Mouse (Mus musculus) kidney, embryonic 16.5 days (tissue): ENCODE measurements around the gene Clec1b. TPM values are rescaled to one million over a fixed set of nuclear protein-coding genes. Genes with fewer than 3 reads are reported as not detected.
A peak's percentile ranks its signal among the peaks of the same experiment; 100 is the strongest.

Source experiments
- ATAC-seq: fragments of 200-750 bp; cut with Nextera tagmentation; 2 replicates; pipeline ENCODE4 v1.8.0; 2017; ENCODE audit warnings: moderate TSS enrichment; ENCODE audit not compliant: low FRiP score, low TSS enrichment
- H3K27ac ChIP-seq: fragments of 300-500 bp; sonication (generic); 2 replicates; pipeline ENCODE4 v1.5.1; 2014; ENCODE audit warnings: low read length
- H3K27me3 ChIP-seq: fragments of 300-500 bp; sonication (generic); 2 replicates; pipeline ENCODE4 v1.6.1; 2014; ENCODE audit warnings: low read length, control low read depth, mixed read lengths; ENCODE audit not compliant: insufficient read depth
- H3K36me3 ChIP-seq: fragments of 300-500 bp; sonication (generic); 2 replicates; pipeline ENCODE4 v1.6.1; 2014; ENCODE audit warnings: low read length, control low read depth, mixed read lengths; ENCODE audit not compliant: insufficient read depth
- H3K4me1 ChIP-seq: fragments of 300-500 bp; sonication (generic); 2 replicates; pipeline ENCODE4 v1.6.1; 2014; ENCODE audit warnings: low read length, control low read depth, mixed read lengths; ENCODE audit not compliant: insufficient read depth
- H3K4me2 ChIP-seq: fragments of 300-500 bp; sonication (generic); replicated peaks from 2 replicates; pipeline ENCODE4 v1.6.1; 2014; ENCODE audit warnings: low read depth, low read length
- H3K4me3 ChIP-seq: fragments of 300-500 bp; sonication (generic); 2 replicates; pipeline ENCODE4 v1.5.1; 2014; ENCODE audit warnings: mild to moderate bottlenecking, low read length
- H3K9ac ChIP-seq: fragments of 300-500 bp; sonication (generic); replicated peaks from 2 replicates; pipeline ENCODE4 v1.6.1; 2014; ENCODE audit warnings: low read length
- H3K9me3 ChIP-seq: fragments of 300-500 bp; sonication (generic); 2 replicates; pipeline ENCODE4 v1.6.1; 2016; ENCODE audit warnings: low read length, control low read depth
- WGBS: fragments of 180-500 bp; shearing (Covaris S2); extraction: QIAGEN DNeasy Blood & Tissue Kit; methylation state at CpG from one replicate; pipeline ENCODE4 v1.1.7; 2014; 5-methylcytosine and 5-hydroxymethylcytosine counted together
- polyA plus RNA-seq: library from polyadenylated mRNA; unstranded; fragments of >200 nt; fragmentation: Nextera tagmentation; extraction: Ambion mirVana; gene quantifications from 2 replicates; pipeline ENCODE4 v1.2.1, GENCODE M21; 2015

Gene Clec1b
- polyA plus RNA-seq, 1 experiment from 2014 or later, result 1.9 TPM

DNA sequence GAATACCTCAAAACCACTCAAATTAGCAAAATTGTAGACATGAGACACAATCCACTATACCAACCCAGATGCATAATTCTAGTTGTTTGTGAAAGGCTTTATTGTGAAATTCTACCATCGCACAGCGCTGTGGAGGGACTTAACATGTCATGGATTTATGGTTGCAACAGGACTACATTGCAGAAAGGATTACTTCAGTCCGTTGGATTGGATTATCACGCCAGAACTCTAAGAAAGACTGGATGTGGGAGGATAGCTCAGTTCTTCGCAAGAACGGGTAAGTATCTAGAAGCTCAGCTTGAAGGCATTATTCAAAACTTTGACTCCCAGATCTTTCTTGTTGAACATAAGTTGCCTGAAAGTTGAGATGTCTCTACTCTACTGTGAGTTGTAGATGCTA, 6.3 kb downstream of the Clec1b start:
- Histone ChIP-seq H3K9me3 (no peaks in the 10 kb centered on the region), H3K9ac (no peak overlapping the region), H3K27ac (no peak overlapping the region), H3K27me3 (no peaks in the 10 kb centered on the region), H3K4me3 (no peak overlapping the region), H3K4me1 (0 out of 2 replicates have a peak, but pooled peaks cover 8% of the 10 kb centered on the region), H3K36me3 (no peaks in the 10 kb centered on the region), H3K4me2 (no peak overlapping the region)
- 57% methylated on average over 6 of the region's 6 CpGs for WGBS
- no peak for ATAC-seq

DNA sequence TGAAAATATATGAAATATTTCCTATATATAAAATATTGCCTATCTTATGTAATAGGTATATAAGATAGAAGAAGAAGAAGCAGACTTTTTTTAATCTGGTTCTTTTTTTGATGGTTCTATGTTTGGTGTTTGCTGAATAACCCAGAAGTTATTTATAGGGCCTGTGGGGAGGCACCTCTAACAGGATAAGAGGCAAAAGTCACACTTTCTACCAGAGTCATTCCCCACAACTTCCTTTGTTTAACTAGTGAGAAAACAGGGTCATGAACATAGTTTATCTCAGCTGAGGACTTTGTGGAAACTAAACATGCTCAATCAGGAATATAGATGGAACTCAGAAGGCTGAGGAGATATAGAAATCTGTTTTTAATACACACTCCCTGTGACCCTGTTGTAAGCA, 8.9 kb downstream of the Clec1b start:
- H3K4me1 ChIP-seq, result 0 out of 2 replicates have a peak, but pooled peaks cover 5% of the 10 kb centered on the region
- no peak; the same call in 1 of the 2 replicates for ATAC-seq
- no peak overlapping the region for H3K9ac ChIP-seq
- no peak overlapping the region for H3K4me2 ChIP-seq
- H3K4me3 ChIP-seq, result no peak overlapping the region
- H3K36me3 ChIP-seq, result no peaks in the 10 kb centered on the region
- H3K27me3 ChIP-seq, result no peaks in the 10 kb centered on the region
- H3K27ac ChIP-seq, result no peak overlapping the region
- H3K9me3 ChIP-seq, result no peaks in the 10 kb centered on the region

DNA sequence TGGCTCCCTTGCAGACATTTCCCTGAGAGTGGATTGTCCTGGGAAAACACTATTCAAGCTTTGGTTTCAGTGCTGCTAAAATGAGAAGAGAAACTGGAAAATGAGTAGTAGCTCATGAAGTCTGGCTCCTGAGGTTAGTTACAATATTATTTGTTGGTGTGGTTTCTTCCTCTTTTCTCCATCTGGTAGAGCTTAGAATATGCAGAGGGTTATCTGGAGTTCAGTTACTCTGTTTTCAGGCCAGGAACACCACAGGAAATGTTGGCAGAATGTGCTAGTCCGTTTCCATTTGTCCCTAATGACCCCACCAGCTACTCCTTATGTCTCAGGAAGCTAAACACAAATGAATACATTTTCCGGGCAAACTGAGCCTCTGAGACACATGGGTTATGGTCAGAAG, 10.2 kb downstream of the Clec1b start:
- Histone ChIP-seq H3K9ac (no peak overlapping the region), H3K4me2 (no peak overlapping the region), H3K9me3 (no peaks in the 10 kb centered on the region), H3K4me3 (no peak overlapping the region), H3K4me1 (0 out of 2 replicates have a peak, but pooled peaks cover 5% of the 10 kb centered on the region), H3K27ac (peak overlapping the region; percentile 78), H3K27me3 (no peaks in the 10 kb centered on the region), H3K36me3 (no peaks in the 10 kb centered on the region)
- ATAC-seq, result no peak
- WGBS, result 26% methylated on average over 2 of the region's 2 CpGs

DNA sequence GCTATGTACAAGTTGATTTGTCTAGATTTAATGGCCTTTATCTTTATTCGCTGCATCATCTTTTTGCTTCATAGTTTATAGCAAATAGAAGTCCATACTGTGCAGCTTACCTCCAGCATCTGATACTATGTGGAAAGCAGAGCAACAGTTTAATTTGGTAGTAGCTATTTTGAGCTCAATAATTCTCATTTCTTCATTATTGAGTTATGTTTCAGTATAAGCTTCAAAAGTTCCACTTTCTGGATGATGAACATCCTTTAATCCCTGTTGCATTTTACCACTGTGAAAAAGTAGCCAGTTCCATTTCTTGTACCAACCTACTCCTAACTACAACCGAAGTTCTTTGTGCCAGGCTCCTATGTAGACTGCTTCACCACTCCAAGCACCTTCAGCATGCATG, 11.5 kb downstream of the Clec1b start, which contains the start of gene Clec9a:
TSS of gene Clec9a (plus strand) at position 301 of the 400 bp plus-strand sequence.
- H3K27ac ChIP-seq, result no peak within 1 kb of the TSS; the same call in 1 of the 2 replicates
- H3K4me1 ChIP-seq, result 0 out of 2 replicates have a peak, but pooled peaks cover 5% of the 10 kb centered on the region
- WGBS, result 79% methylated on average over 2 of the region's 2 CpGs
- no peak for ATAC-seq
- no peak within 1 kb of the TSS for H3K4me2 ChIP-seq
- no peak within 1 kb of the TSS for H3K4me3 ChIP-seq
- no peak within 1 kb of the TSS for H3K9ac ChIP-seq
- H3K36me3 ChIP-seq, result no peaks in the 10 kb centered on the region
- H3K27me3 ChIP-seq, result no peaks in the 10 kb centered on the region
- H3K9me3 ChIP-seq, result no peaks in the 10 kb centered on the region

DNA sequence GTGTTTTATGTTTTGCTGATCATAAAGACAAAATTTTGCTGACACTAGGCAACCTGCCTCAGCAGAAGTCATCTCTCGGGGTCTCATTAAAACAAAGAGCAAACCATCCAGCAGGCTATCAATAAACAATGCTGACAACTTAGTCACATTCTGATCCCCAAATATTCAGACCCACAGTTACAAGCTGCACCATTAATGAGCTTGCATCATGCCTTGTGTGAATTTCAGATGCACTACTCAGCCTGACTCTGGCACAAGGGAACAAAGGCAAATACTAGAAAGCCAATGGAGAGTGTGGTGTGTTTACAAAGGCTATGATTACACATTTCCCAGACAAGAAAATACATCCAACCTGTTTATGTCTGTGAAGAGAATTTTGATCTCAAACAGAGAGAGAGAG, 17.1 kb downstream of the Clec1b start:
- Histone ChIP-seq H3K9ac (no peak overlapping the region), H3K36me3 (no peaks in the 10 kb centered on the region), H3K4me3 (no peak overlapping the region), H3K27ac (no peak overlapping the region), H3K27me3 (no peaks in the 10 kb centered on the region), H3K9me3 (no peaks in the 10 kb centered on the region), H3K4me1 (no peaks in the 10 kb centered on the region), H3K4me2 (no peak overlapping the region)
- WGBS, result 78% methylated on average over 1 of the region's 1 CpGs
- ATAC-seq, result no peak

DNA sequence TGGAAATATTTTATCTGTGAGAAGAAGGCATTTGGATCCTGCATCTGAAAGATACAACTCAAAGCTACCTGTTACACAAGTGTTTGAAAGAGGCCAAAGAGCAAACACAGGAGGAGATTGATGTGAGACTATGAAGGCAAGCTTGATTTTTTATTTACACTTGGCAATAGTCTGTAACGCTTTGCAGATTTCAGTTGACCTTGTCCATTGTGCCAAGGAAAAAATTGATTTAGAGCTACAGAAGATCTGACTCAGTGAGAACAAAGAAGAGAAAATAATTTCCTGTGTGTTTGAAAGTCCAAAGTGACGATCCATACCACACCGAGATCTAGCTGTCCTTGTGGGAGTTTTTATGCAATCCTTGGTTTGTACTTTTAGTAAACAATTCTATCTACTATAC, 25.2 kb downstream of the Clec1b start:
- Histone ChIP-seq H3K4me1 (peaks cover 9% of the 10 kb centered on the region), H3K9me3 (no peaks in the 10 kb centered on the region), H3K27ac (no peak overlapping the region), H3K36me3 (no peaks in the 10 kb centered on the region), H3K9ac (no peak overlapping the region), H3K4me3 (no peak overlapping the region), H3K27me3 (no peaks in the 10 kb centered on the region), H3K4me2 (no peak overlapping the region)
- ATAC-seq, result no peak
- WGBS, result 72% methylated on average over 3 of the region's 3 CpGs

DNA sequence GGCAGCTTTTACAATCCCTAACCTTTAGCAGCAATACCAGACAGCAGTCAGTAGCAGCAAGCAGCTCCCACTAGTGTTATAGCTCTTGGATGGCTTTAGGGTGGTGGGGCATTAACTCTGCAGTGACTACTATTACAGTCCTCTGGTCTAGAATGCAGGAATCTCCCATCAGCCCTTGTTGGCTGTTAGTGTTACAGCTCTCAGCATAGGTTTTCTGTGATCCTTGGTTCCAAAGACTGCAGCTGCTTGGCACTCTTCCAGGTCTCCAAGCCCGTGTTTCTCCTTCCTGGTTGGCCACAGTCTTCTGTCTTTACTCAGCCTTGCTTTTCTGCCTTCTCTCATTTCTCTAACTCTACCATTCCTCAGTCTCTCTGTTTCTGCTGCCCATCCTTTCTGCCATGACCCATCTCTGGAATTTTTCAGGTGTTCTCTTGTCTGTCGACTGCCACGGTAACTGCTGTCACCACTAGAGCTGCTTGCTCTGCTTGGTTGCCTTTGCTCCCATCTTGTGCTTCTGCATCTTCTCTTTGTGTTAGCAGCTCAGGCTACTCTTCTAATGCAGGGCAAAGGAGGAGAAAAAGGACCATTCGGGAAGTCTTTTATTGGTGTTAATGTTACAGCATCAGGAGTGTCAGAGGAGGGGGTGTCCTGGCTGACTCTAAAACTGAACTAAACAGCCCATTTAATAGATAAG, 26.1 kb downstream of the Clec1b start:
- Histone ChIP-seq H3K4me1 (peaks cover 9% of the 10 kb centered on the region), H3K9ac (no peak overlapping the region), H3K36me3 (no peaks in the 10 kb centered on the region), H3K27me3 (no peaks in the 10 kb centered on the region), H3K9me3 (no peaks in the 10 kb centered on the region), H3K4me2 (no peak overlapping the region), H3K27ac (peak overlapping the region; percentile 7), H3K4me3 (no peak overlapping the region)
- peak; percentile 83 for ATAC-seq
- 54% methylated on average over 4 of the region's 4 CpGs for WGBS

DNA sequence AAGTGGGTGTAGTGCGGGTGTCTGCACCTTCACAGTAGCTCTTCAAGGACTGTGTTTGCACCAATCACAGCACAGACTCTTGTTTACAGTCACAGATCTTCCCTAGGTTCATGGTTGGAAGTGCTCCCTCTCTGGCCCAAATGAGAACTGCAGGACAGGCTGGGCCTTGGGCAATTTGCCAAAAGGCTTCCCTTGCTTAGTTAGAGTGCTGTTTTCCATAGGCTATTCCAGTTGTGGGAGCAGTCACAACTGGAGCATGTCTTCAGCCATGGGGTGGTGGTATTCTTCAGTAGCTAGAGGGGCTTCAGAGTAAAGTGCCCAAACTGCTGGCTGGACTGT, 26.6 kb downstream of the Clec1b start:
- Histone ChIP-seq H3K27ac (peak overlapping the region; percentile 7; the same call in 1 of the 2 replicates), H3K36me3 (no peaks in the 10 kb centered on the region), H3K27me3 (no peaks in the 10 kb centered on the region), H3K4me1 (peaks cover 9% of the 10 kb centered on the region), H3K4me2 (no peak overlapping the region), H3K4me3 (no peak overlapping the region), H3K9me3 (no peaks in the 10 kb centered on the region), H3K9ac (no peak overlapping the region)
- peak; percentile 81 for ATAC-seq
- 22% methylated on average over 1 of the region's 1 CpGs for WGBS

DNA sequence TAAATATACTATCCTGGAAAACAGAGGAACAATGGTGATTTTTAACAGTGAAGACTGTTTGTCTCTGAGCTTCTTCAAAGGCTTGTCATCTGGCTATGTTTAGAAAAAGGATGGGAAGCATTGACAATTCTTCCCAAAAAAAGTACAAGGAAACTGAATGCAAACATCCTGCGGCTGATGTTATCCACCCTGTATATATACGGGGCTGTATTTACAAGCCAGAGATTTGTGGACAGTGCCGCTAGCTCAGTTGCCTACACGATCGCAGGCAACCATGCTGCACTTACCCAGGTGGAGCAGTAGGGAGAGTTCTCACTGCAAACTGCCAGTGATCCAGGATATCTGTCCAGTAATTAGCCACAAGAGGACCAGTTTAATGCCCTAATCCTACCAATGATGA, 28.1 kb downstream of the Clec1b start:
- 60% methylated on average over 5 of the region's 5 CpGs for WGBS
- 0 out of 2 replicates have a peak, but pooled peaks have one; percentile 52 for ATAC-seq
- H3K4me2 ChIP-seq, result no peak overlapping the region
- no peak overlapping the region for H3K4me3 ChIP-seq
- no peaks in the 10 kb centered on the region for H3K9me3 ChIP-seq
- no peak overlapping the region for H3K9ac ChIP-seq
- peak overlapping the region; percentile 75 for H3K27ac ChIP-seq
- no peaks in the 10 kb centered on the region for H3K27me3 ChIP-seq
- peaks cover 9% of the 10 kb centered on the region for H3K4me1 ChIP-seq
- no peaks in the 10 kb centered on the region for H3K36me3 ChIP-seq

DNA sequence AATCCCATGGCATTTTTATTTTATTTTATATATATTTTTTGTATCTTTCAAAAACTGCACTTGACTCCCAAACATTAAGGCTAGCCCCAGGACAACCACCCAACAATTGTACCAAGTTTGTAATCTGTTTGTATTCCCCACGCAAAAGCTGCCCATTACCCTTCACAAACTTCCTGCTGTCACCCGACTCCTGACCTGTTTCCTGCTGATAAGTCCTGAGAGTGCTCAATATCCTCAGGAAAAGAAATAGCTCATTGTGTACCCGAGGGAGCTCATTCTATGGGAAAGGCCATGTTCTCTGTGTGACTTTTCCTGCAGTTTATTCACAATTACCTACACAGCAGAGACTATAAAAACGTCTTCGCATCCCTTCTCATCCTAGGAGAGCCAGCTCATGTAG, 28.7 kb downstream of the Clec1b start:
- Histone ChIP-seq H3K4me1 (peaks cover 9% of the 10 kb centered on the region), H3K27me3 (no peaks in the 10 kb centered on the region), H3K9me3 (no peaks in the 10 kb centered on the region), H3K36me3 (no peaks in the 10 kb centered on the region), H3K4me3 (no peak overlapping the region), H3K27ac (no peak overlapping the region), H3K4me2 (no peak overlapping the region), H3K9ac (no peak overlapping the region)
- WGBS, result 31% methylated on average over 5 of the region's 5 CpGs
- ATAC-seq, result 0 out of 2 replicates have a peak, but pooled peaks have one; percentile 46
